Mouse (Mus musculus) E14TG2a.4 (cell line): ENCODE data around the gene Lpcat4.

Experiments used
- CTCF ChIP-seq: conservative IDR thresholded peaks from 2 replicates; pipeline ENCODE4 v1.5.1; 2014; ENCODE audit warnings: low read length
- NANOG ChIP-seq: IDR thresholded peaks from 2 replicates; pipeline ENCODE4 v1.6.1; 2014; ENCODE audit warnings: borderline replicate concordance, low read length, mixed read lengths
- POU5F1 ChIP-seq: IDR thresholded peaks from 2 replicates; pipeline ENCODE4 v1.6.1; 2014; ENCODE audit warnings: low read length, borderline replicate concordance

DNA sequence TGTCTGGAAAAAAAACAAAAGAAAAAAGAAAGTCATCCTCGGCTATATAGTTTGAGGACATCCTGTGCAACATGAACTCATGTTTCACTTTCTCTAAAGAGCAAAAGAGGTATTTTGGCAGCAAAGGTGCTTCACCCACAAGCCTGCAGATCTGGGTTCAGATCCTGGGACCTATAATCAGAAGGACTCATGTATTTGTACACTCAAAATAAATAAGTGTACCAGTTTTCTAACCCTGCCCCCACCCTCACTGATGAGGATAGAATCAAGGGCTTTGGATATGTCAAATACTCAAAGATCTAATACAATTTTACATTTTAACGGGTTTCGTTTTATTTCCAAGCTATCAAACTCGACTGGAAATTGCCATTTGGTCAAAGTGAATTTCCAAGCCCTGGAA lies 25.1 kb downstream of the Lpcat4 start:
- TF ChIP-seq CTCF = no peak
- no peak for TF ChIP-seq NANOG
- no peak for TF ChIP-seq POU5F1
